Mouse (Mus musculus): ENCODE data around the gene Elfn1. TPM values are rescaled to one million over a fixed set of nuclear protein-coding genes. Genes with fewer than 3 reads are reported as not detected.

Elfn1 gene
- total and polyA plus RNA-seq, 2 experiments from 2014 or later: 3.4 to 28.9 TPM

- Histone ChIP-seq H3K36me3 (ENCODE audit: insufficient read depth) (no peaks in the 10 kb centered on the region), H3K4me1 (ENCODE audit: insufficient read depth) (no peaks in the 10 kb centered on the region), H3K27ac (ENCODE audit: low read depth, low read length) (no peak overlapping the region), H3K9ac (no peak overlapping the region), H3K9me3 (ENCODE audit: low read length) (no peaks in the 10 kb centered on the region), H3K4me2 (ENCODE audit: low read depth) (no peak overlapping the region), H3K4me3 (ENCODE audit: low read depth, low read length) (no peak overlapping the region), H3K27me3 (ENCODE audit: insufficient read depth, low read length) (no peaks in the 10 kb centered on the region)
- ATAC-seq: no peak
- WGBS: 54% methylated on average over 5 of the region's 5 CpGs
- no peak for DNase-seq
- no peak for TF ChIP-seq CTCF (IDR thresholded peaks at IDR 0.05; ENCODE audit: low read depth)
Measured at GRCm38 (mm10) chr5:140008523-140008806, 100.7 kb downstream of the Elfn1 start.

GRCm38 (mm10) chr5:140009083-140009655 is 101.4 kb downstream of the Elfn1 start:
- 74% methylated on average over 7 of the region's 7 CpGs for WGBS
- Histone ChIP-seq H3K27ac (ENCODE audit: low read depth, low read length) (no peak overlapping the region), H3K4me3 (ENCODE audit: low read depth, low read length) (no peak overlapping the region), H3K9ac (no peak overlapping the region), H3K36me3 (ENCODE audit: insufficient read depth) (no peaks in the 10 kb centered on the region), H3K9me3 (ENCODE audit: low read length) (no peaks in the 10 kb centered on the region), H3K27me3 (ENCODE audit: insufficient read depth, low read length) (no peaks in the 10 kb centered on the region), H3K4me1 (ENCODE audit: insufficient read depth) (no peaks in the 10 kb centered on the region), H3K4me2 (ENCODE audit: low read depth) (no peak overlapping the region)
- no peak for ATAC-seq
- no peak for DNase-seq
- no peak for TF ChIP-seq CTCF (IDR thresholded peaks at IDR 0.05; ENCODE audit: low read depth)

GRCm38 (mm10) chr5:140010405-140010804 is 102.7 kb downstream of the Elfn1 start:
- H3K4me2 ChIP-seq (ENCODE audit: low read depth): no peak overlapping the region
- TF ChIP-seq CTCF (IDR thresholded peaks at IDR 0.05; ENCODE audit: low read depth): no peak
- no peak overlapping the region for H3K4me3 ChIP-seq (ENCODE audit: low read depth, low read length)
- no peak overlapping the region for H3K27ac ChIP-seq (ENCODE audit: low read depth, low read length)
- ATAC-seq (no peak), DNase-seq (no peak)
- no peaks in the 10 kb centered on the region for H3K9me3 ChIP-seq (ENCODE audit: low read length)
- 84% methylated on average over 3 of the region's 3 CpGs for WGBS
- H3K9ac ChIP-seq: no peak overlapping the region
- H3K27me3 ChIP-seq (ENCODE audit: insufficient read depth, low read length): no peaks in the 10 kb centered on the region
- no peaks in the 10 kb centered on the region for H3K4me1 ChIP-seq (ENCODE audit: insufficient read depth)
- H3K36me3 ChIP-seq (ENCODE audit: insufficient read depth): no peaks in the 10 kb centered on the region

GRCm38 (mm10) chr5:140012286-140012967 is 104.7 kb downstream of the Elfn1 start:
- H3K9me3 ChIP-seq (ENCODE audit: low read length): no peaks in the 10 kb centered on the region
- peak; percentile 32 for ATAC-seq
- no peak overlapping the region for H3K27ac ChIP-seq (ENCODE audit: low read depth, low read length)
- 78% methylated on average over 12 of the region's 12 CpGs for WGBS
- no peak overlapping the region for H3K4me2 ChIP-seq (ENCODE audit: low read depth)
- DNase-seq: no peak
- no peak overlapping the region for H3K4me3 ChIP-seq (ENCODE audit: low read depth, low read length)
- H3K27me3 ChIP-seq (ENCODE audit: insufficient read depth, low read length): no peaks in the 10 kb centered on the region
- TF ChIP-seq CTCF (IDR thresholded peaks at IDR 0.05; ENCODE audit: low read depth): no peak
- no peaks in the 10 kb centered on the region for H3K36me3 ChIP-seq (ENCODE audit: insufficient read depth)
- H3K9ac ChIP-seq: no peak overlapping the region
- H3K4me1 ChIP-seq (ENCODE audit: insufficient read depth): no peaks in the 10 kb centered on the region

- no peak overlapping the region for H3K27ac ChIP-seq (ENCODE audit: low read depth, low read length)
- H3K27me3 ChIP-seq (ENCODE audit: insufficient read depth, low read length): no peaks in the 10 kb centered on the region
- WGBS: 55% methylated on average over 5 of the region's 5 CpGs
Measured at GRCm38 (mm10) chr5:140013652-140014051, 105.9 kb downstream of the Elfn1 start.

GRCm38 (mm10) chr5:140016896-140017295 is 109.2 kb downstream of the Elfn1 start:
- no peak overlapping the region for H3K27ac ChIP-seq (ENCODE audit: low read depth, low read length)
- no peaks in the 10 kb centered on the region for H3K9me3 ChIP-seq (ENCODE audit: low read length)
- no peak overlapping the region for H3K9ac ChIP-seq
- TF ChIP-seq CTCF (IDR thresholded peaks at IDR 0.05; ENCODE audit: low read depth): no peak
- H3K4me2 ChIP-seq (ENCODE audit: low read depth): no peak overlapping the region
- DNase-seq: no peak
- no peaks in the 10 kb centered on the region for H3K27me3 ChIP-seq (ENCODE audit: insufficient read depth, low read length)
- H3K4me3 ChIP-seq (ENCODE audit: low read depth, low read length): no peak overlapping the region
- ATAC-seq: no peak
- H3K4me1 ChIP-seq (ENCODE audit: insufficient read depth): peaks cover under 1% of the 10 kb centered on the region
- no peaks in the 10 kb centered on the region for H3K36me3 ChIP-seq (ENCODE audit: insufficient read depth)
- 94% methylated on average over 1 of the region's 1 CpGs for WGBS

More at GRCm38 (mm10) chr5:140013652-140014051, 105.9 kb downstream of the Elfn1 start:
- H3K9me3 ChIP-seq (ENCODE audit: low read length): no peaks in the 10 kb centered on the region
- no peaks in the 10 kb centered on the region; the same call in 1 of the 2 replicates for H3K4me1 ChIP-seq (ENCODE audit: insufficient read depth)
- H3K4me3 ChIP-seq (ENCODE audit: low read depth, low read length): no peak overlapping the region
- H3K9ac ChIP-seq: no peak overlapping the region
- H3K4me2 ChIP-seq (ENCODE audit: low read depth): no peak overlapping the region
- no peaks in the 10 kb centered on the region for H3K36me3 ChIP-seq (ENCODE audit: insufficient read depth)
- DNase-seq (no peak), ATAC-seq (no peak)
- no peak for TF ChIP-seq CTCF (IDR thresholded peaks at IDR 0.05; ENCODE audit: low read depth)

GRCm38 (mm10) chr5:140018780-140019179 is 111.0 kb downstream of the Elfn1 start:
- H3K36me3 ChIP-seq (ENCODE audit: insufficient read depth): no peaks in the 10 kb centered on the region
- ATAC-seq (peak; percentile 78), DNase-seq (peak; percentile 57)
- H3K4me2 ChIP-seq (ENCODE audit: low read depth): no peak overlapping the region
- no peaks in the 10 kb centered on the region for H3K9me3 ChIP-seq (ENCODE audit: low read length)
- H3K9ac ChIP-seq: no peak overlapping the region
- peaks cover 8% of the 10 kb centered on the region for H3K4me1 ChIP-seq (ENCODE audit: insufficient read depth)
- no peak overlapping the region for H3K27ac ChIP-seq (ENCODE audit: low read depth, low read length)
- 60% methylated on average over 7 of the region's 7 CpGs for WGBS
- no peak overlapping the region for H3K4me3 ChIP-seq (ENCODE audit: low read depth, low read length)
- TF ChIP-seq CTCF (IDR thresholded peaks at IDR 0.05; ENCODE audit: low read depth): no peak
- H3K27me3 ChIP-seq (ENCODE audit: insufficient read depth, low read length): no peaks in the 10 kb centered on the region

All from forebrain, postnatal 0 days (tissue).